Mouse (Mus musculus) ES-E14 (cell line): ENCODE data around the gene Loxl1.

ENCODE experiments used
- CHD2 ChIP-seq: IDR thresholded peaks from 2 replicates; pipeline ENCODE4 v1.6.1; 2014; ENCODE audit warnings: mild to moderate bottlenecking, low read depth, low read length, inconsistent platforms
- MAFK ChIP-seq: IDR thresholded peaks from 2 replicates; pipeline ENCODE4 v1.6.1; 2014; ENCODE audit warnings: mild to moderate bottlenecking, low read depth, low read length, inconsistent platforms; ENCODE audit not compliant: insufficient read depth

DNA sequence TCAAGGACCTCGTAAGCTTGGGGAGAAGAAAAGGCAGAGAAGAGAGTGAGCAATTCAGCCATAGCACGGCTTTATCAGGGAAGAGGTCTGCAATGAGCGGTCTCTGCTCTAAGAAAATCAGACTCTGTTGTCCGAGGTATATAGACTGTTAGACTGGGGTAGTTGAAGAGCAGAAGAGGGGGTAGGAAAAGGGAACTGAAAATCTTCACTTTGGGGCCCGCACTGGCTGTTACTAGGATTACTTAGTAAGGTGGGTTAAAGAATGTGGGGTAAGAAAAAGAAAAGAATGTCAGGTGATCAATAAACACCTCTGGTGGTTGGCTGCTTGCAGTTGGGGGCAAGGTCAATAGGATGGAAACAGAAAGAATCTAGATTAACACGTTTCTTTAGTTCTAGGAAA is 40.2 kb upstream of the Loxl1 start:
- TF ChIP-seq MAFK, result no peak
- no peak for TF ChIP-seq CHD2
